In genomic region chr17:49736364-49736763, GRCm38 (mm10) we compare ENCODE assay signal across 21 mouse cellular contexts.
DNase-seq lines count a peak whose midpoint lies in the region; ATAC-seq and TF ChIP-seq lines count a peak whose summit lies in the region.
"Had no signal": no experiment of that assay in that cellular context is flagged by ENCODE, and none has a peak within 500 bp of the region (broad histone marks: within the 10 kb centered on the region; RNA-seq: fewer than 3 reads in every experiment).

No protein-coding gene starts in this region.

- H3K36me3 ChIP-seq in heart, adult 2 months (ENCODE audit: control insufficient read depth, insufficient read depth, low read length): no peaks in the 10 kb centered on the region
- H3K36me3 ChIP-seq in lung, embryonic 14.5 days (ENCODE audit: insufficient read depth): no peaks in the 10 kb centered on the region
- H3K36me3 ChIP-seq in E14TG2a.4 (ENCODE audit: insufficient read depth, low read length): no peaks in the 10 kb centered on the region
- H3K36me3 ChIP-seq: heart, embryonic 13.5 days; hindbrain, embryonic 15.5 days; limb, embryonic 15.5 days; midbrain, embryonic 10.5 days; neural tube, embryonic 12.5 days had no signal

- H3K27me3 ChIP-seq in heart, adult 2 months (ENCODE audit: control insufficient read depth, insufficient read depth, low read length): no peaks in the 10 kb centered on the region
- H3K27me3 ChIP-seq in lung, embryonic 14.5 days (ENCODE audit: insufficient read depth, low read length): no peaks in the 10 kb centered on the region
- H3K27me3 ChIP-seq in E14TG2a.4 (ENCODE audit: insufficient read depth, low read length): peaks cover 10% of the 10 kb centered on the region
- H3K27me3 ChIP-seq: heart, embryonic 13.5 days; hindbrain, embryonic 15.5 days; limb, embryonic 15.5 days; neural tube, embryonic 12.5 days had no signal

- H3K4me1 ChIP-seq in heart, adult 2 months (ENCODE audit: control insufficient read depth, insufficient read depth, low read length): peaks cover 4% of the 10 kb centered on the region
- peaks cover 18% of the 10 kb centered on the region for H3K4me1 ChIP-seq in lung, embryonic 14.5 days (ENCODE audit: insufficient read depth)
- no peaks in the 10 kb centered on the region for H3K4me1 ChIP-seq in E14TG2a.4 (replicated peaks; ENCODE audit: low read depth, low read length)
- no peaks in the 10 kb centered on the region for H3K4me1 ChIP-seq in bone marrow, adult 2 months (ENCODE audit: control insufficient read depth, insufficient read depth, low read length)
- H3K4me1 ChIP-seq: hindbrain, embryonic 15.5 days; midbrain, embryonic 10.5 days; neural tube, embryonic 12.5 days had no signal

- WGBS in heart, adult 2 months: 77% methylated on average over 3 of the region's 3 CpGs
- WGBS in lung, embryonic 14.5 days: 69% methylated on average over 3 of the region's 3 CpGs
- 72% methylated on average over 3 of the region's 3 CpGs for WGBS in bone marrow, adult 2 months

- DNase-seq in heart, adult 2 months: no peak
- DNase-seq in heart, postnatal 4 days: no peak
- DNase-seq in lung, embryonic 14.5 days: no peak
- no peak for DNase-seq in lung, postnatal 10 days
- no peak for DNase-seq in right cerebral cortex, adult 2 months (ENCODE audit: low spot score in 2 of 2)
- DNase-seq: adrenal gland, postnatal 25 days; cerebellum, adult 2 months; heart, adult 11 months; kidney, adult 18-20 months; kidney, postnatal 14 days; lung, postnatal 14 days; thymus, adult 18-20 months had no signal

- no peaks in the 10 kb centered on the region for H3K79me2 ChIP-seq in heart, adult 2 months (replicated peaks; ENCODE audit: control insufficient read depth, insufficient read depth, low read length)

- TF ChIP-seq CTCF in heart, adult 2 months (IDR thresholded peaks at IDR 0.05): peak; percentile 11; the same call in 1 of the 2 replicates
- peak; percentile 49 for TF ChIP-seq CTCF in lung, embryonic 14.5 days (IDR thresholded peaks at IDR 0.05; ENCODE audit: low read depth)
- peak; percentile 55 for TF ChIP-seq CTCF in E14TG2a.4 (conservative IDR thresholded peaks at IDR 0.05; ENCODE audit: low read length)
- peak; percentile 16; the same call in 1 of the 2 replicates for TF ChIP-seq CTCF in bone marrow, adult 2 months (IDR thresholded peaks at IDR 0.05; ENCODE audit: control insufficient read depth, insufficient read depth, low read length)

- TF ChIP-seq EP300 in heart, adult 2 months (IDR thresholded peaks at IDR 0.05; ENCODE audit: insufficient read depth, low read depth, low read length): no peak

- intact Hi-C loops in heart, adult 2 months (cut with DNase I): loop anchor here (5.0 kb wide), 2 partner anchors 96 to 116 kb away; no protein-coding TSS in a partner anchor

- no peak for TF ChIP-seq POLR2A in heart, adult 2 months (IDR thresholded peaks at IDR 0.05; ENCODE audit: insufficient read depth, low read depth, low read length)
- no peak for TF ChIP-seq POLR2A in bone marrow, adult 2 months (IDR thresholded peaks at IDR 0.05; ENCODE audit: borderline replicate concordance, control insufficient read depth, low read depth, low read length)

- H3K9ac ChIP-seq in heart, adult 2 months (ENCODE audit: low read depth, low read length): no peak overlapping the region
- no peak overlapping the region for H3K9ac ChIP-seq in lung, embryonic 14.5 days
- H3K9ac ChIP-seq: heart, embryonic 13.5 days; hindbrain, embryonic 15.5 days; limb, embryonic 15.5 days; neural tube, embryonic 12.5 days had no signal

- no peak overlapping the region for H3K27ac ChIP-seq in heart, adult 2 months
- H3K27ac ChIP-seq in lung, embryonic 14.5 days (ENCODE audit: low read depth): peak overlapping the region; percentile 50; the same call in 1 of the 2 replicates
- H3K27ac ChIP-seq in bone marrow, adult 2 months (ENCODE audit: control insufficient read depth, insufficient read depth, low read depth, low read length, poor library complexity): no peak overlapping the region
- H3K27ac ChIP-seq: heart, embryonic 13.5 days; hindbrain, embryonic 15.5 days; limb, embryonic 15.5 days; midbrain, embryonic 10.5 days; neural tube, embryonic 12.5 days had no signal

- no peaks in the 10 kb centered on the region for H3K9me3 ChIP-seq in lung, embryonic 14.5 days (ENCODE audit: low read depth, low read length)
- H3K9me3 ChIP-seq in E14TG2a.4 (ENCODE audit: low read length): no peaks in the 10 kb centered on the region
- H3K9me3 ChIP-seq: heart, embryonic 13.5 days; hindbrain, embryonic 15.5 days; limb, embryonic 15.5 days had no signal

- H3K4me2 ChIP-seq in lung, embryonic 14.5 days: no peak overlapping the region
- H3K4me2 ChIP-seq: heart, embryonic 13.5 days; hindbrain, embryonic 15.5 days; limb, embryonic 15.5 days; neural tube, embryonic 12.5 days had no signal

- ATAC-seq in lung, embryonic 14.5 days (ENCODE audit: insufficient read depth): no peak
- ATAC-seq in megakaryocyte progenitor cell, adult 5-6 weeks (replicated peaks; ENCODE audit: poor library complexity): no peak
- ATAC-seq: activated CD4-positive, CD25-positive, alpha-beta regulatory T cell, adult 4 months had no signal

- no peak overlapping the region for H3K4me3 ChIP-seq in heart, adult 2 months
- H3K4me3 ChIP-seq in lung, embryonic 14.5 days (ENCODE audit: low read depth, low read length): no peak overlapping the region
- H3K4me3 ChIP-seq in E14TG2a.4 (replicated peaks; ENCODE audit: low read length): no peak overlapping the region
- H3K4me3 ChIP-seq in bone marrow, adult 2 months (replicated peaks; ENCODE audit: control insufficient read depth, low read depth, low read length): no peak overlapping the region
- H3K4me3 ChIP-seq: heart, embryonic 13.5 days; hindbrain, embryonic 15.5 days; limb, embryonic 15.5 days; midbrain, embryonic 10.5 days; neural tube, embryonic 12.5 days had no signal
